Mouse (Mus musculus) embryonic facial prominence, embryonic 12.5 days (tissue): ENCODE measurements around the gene Crebbp. TPM values are rescaled to one million over a fixed set of nuclear protein-coding genes. Genes with fewer than 3 reads are reported as not detected.

Source experiments
- ATAC-seq: fragments of 200-750 bp; cut with Nextera tagmentation; 2 replicates; pipeline ENCODE4 v1.8.0; 2017; ENCODE audit not compliant: insufficient number of reproducible peaks, insufficient read depth, low FRiP score, low TSS enrichment
- H3K27ac ChIP-seq: fragments of 300-500 bp; sonication (generic); 2 replicates; pipeline ENCODE4 v1.5.1; 2016; ENCODE audit warnings: mild to moderate bottlenecking
- H3K27me3 ChIP-seq: fragments of 300-500 bp; sonication (generic); 2 replicates; pipeline ENCODE4 v1.6.1; 2016; ENCODE audit warnings: mild to moderate bottlenecking, moderate library complexity
- H3K36me3 ChIP-seq: fragments of 300-500 bp; sonication (generic); 2 replicates; pipeline ENCODE4 v1.6.1; 2016; ENCODE audit warnings: mild to moderate bottlenecking
- H3K4me1 ChIP-seq: fragments of 300-500 bp; sonication (generic); 2 replicates; pipeline ENCODE4 v1.6.1; 2016
- H3K4me2 ChIP-seq: fragments of 300-500 bp; sonication (generic); replicated peaks from 2 replicates; pipeline ENCODE4 v1.6.1; 2016; ENCODE audit warnings: mild to moderate bottlenecking, moderate library complexity
- H3K4me3 ChIP-seq: fragments of 300-500 bp; sonication (generic); 2 replicates; pipeline ENCODE4 v1.5.1; 2016; ENCODE audit warnings: mild to moderate bottlenecking
- H3K9ac ChIP-seq: fragments of 300-500 bp; sonication (generic); 2 replicates; pipeline ENCODE4 v1.6.1; 2016; ENCODE audit warnings: mild to moderate bottlenecking, moderate library complexity
- H3K9me3 ChIP-seq: fragments of 300-500 bp; sonication (generic); 2 replicates; pipeline ENCODE4 v1.6.1; 2016; ENCODE audit warnings: mild to moderate bottlenecking, moderate library complexity
- WGBS: fragments of 180-500 bp; shearing (Covaris S2); methylation state at CpG from one replicate; pipeline ENCODE4 v1.1.7; 2016; 5-methylcytosine and 5-hydroxymethylcytosine counted together
- microRNA-seq: library from miRNA; unstranded; fragments of <30 nt; microRNA quantifications from one replicate; pipeline ENCODE4, GENCODE M21; 2017
- polyA plus RNA-seq: library from polyadenylated mRNA; unstranded; fragments of >200 nt; fragmentation: Nextera tagmentation; extraction: Ambion mirVana; gene quantifications from 2 replicates; pipeline ENCODE4 v1.2.1, GENCODE M21; 2016

Crebbp gene
- polyA plus RNA-seq, 1 experiment from 2014 or later, result 42.2 TPM

- no peak overlapping the region for H3K9ac ChIP-seq
- 88% methylated on average over 5 of the region's 5 CpGs for WGBS
- H3K36me3 ChIP-seq, result peaks cover 62% of the 10 kb centered on the region
- no peaks in the 10 kb centered on the region for H3K9me3 ChIP-seq
- no peak for ATAC-seq
- H3K4me1 ChIP-seq, result no peaks in the 10 kb centered on the region
- no peak overlapping the region for H3K4me2 ChIP-seq
- no peaks in the 10 kb centered on the region for H3K27me3 ChIP-seq
- no peak overlapping the region for H3K4me3 ChIP-seq
- no peak overlapping the region for H3K27ac ChIP-seq
Observed at GRCm38 (mm10) chr16:4040206-4040605, 173.6 kb downstream of the Crebbp start.

- Histone ChIP-seq H3K36me3 (peaks cover 45% of the 10 kb centered on the region), H3K4me2 (no peak overlapping the region), H3K9me3 (no peaks in the 10 kb centered on the region), H3K4me1 (no peaks in the 10 kb centered on the region), H3K9ac (no peak overlapping the region), H3K4me3 (no peak overlapping the region), H3K27ac (no peak overlapping the region), H3K27me3 (no peaks in the 10 kb centered on the region)
- no peak for ATAC-seq
- WGBS, result 94% methylated on average over 7 of the region's 7 CpGs
Observed at GRCm38 (mm10) chr16:4037690-4038089, 176.1 kb downstream of the Crebbp start.

GRCm38 (mm10) chr16:4036807-4037206 lies 177.0 kb downstream of the Crebbp start, which contains the start of gene Dnase1:
Gene Dnase1, plus strand, starts transcription at chr16:4036942.
- H3K9ac ChIP-seq, result no peak within 1 kb of the TSS
- no peaks in the 10 kb centered on the region for H3K9me3 ChIP-seq
- no peak within 1 kb of the TSS for H3K4me2 ChIP-seq
- ATAC-seq, result no peak
- no peaks in the 10 kb centered on the region for H3K27me3 ChIP-seq
- H3K4me1 ChIP-seq, result no peaks in the 10 kb centered on the region
- 92% methylated on average over 5 of the region's 5 CpGs for WGBS
- H3K36me3 ChIP-seq, result peaks cover 41% of the 10 kb centered on the region
- H3K4me3 ChIP-seq, result no peak within 1 kb of the TSS
- H3K27ac ChIP-seq, result no peak within 1 kb of the TSS

GRCm38 (mm10) chr16:4035575-4035974 lies 178.2 kb downstream of the Crebbp start:
- H3K9me3 ChIP-seq, result no peaks in the 10 kb centered on the region
- H3K27ac ChIP-seq, result no peak overlapping the region
- no peak overlapping the region for H3K4me3 ChIP-seq
- H3K27me3 ChIP-seq, result no peaks in the 10 kb centered on the region
- H3K4me2 ChIP-seq, result no peak overlapping the region
- H3K9ac ChIP-seq, result no peak overlapping the region
- H3K4me1 ChIP-seq, result no peaks in the 10 kb centered on the region
- ATAC-seq, result no peak
- 78% methylated on average over 2 of the region's 2 CpGs for WGBS
- H3K36me3 ChIP-seq, result peaks cover 33% of the 10 kb centered on the region

- Histone ChIP-seq H3K27ac (no peak overlapping the region), H3K4me2 (no peak overlapping the region), H3K27me3 (no peaks in the 10 kb centered on the region), H3K9ac (no peak overlapping the region), H3K4me1 (no peaks in the 10 kb centered on the region), H3K36me3 (peaks cover 24% of the 10 kb centered on the region), H3K4me3 (no peak overlapping the region), H3K9me3 (no peaks in the 10 kb centered on the region)
- ATAC-seq, result no peak
- 85% methylated on average over 3 of the region's 3 CpGs for WGBS
Observed at GRCm38 (mm10) chr16:4034476-4034875, 179.3 kb downstream of the Crebbp start.

GRCm38 (mm10) chr16:4033971-4034370 lies 179.8 kb downstream of the Crebbp start:
- 78% methylated on average over 5 of the region's 5 CpGs for WGBS
- no peak overlapping the region for H3K27ac ChIP-seq
- H3K9me3 ChIP-seq, result no peaks in the 10 kb centered on the region
- H3K4me2 ChIP-seq, result no peak overlapping the region
- peaks cover 19% of the 10 kb centered on the region for H3K36me3 ChIP-seq
- no peaks in the 10 kb centered on the region for H3K4me1 ChIP-seq
- no peak overlapping the region for H3K4me3 ChIP-seq
- H3K27me3 ChIP-seq, result no peaks in the 10 kb centered on the region
- no peak overlapping the region for H3K9ac ChIP-seq
- ATAC-seq, result no peak

- Histone ChIP-seq H3K4me2 (no peak overlapping the region), H3K27ac (no peak overlapping the region), H3K9me3 (no peaks in the 10 kb centered on the region), H3K36me3 (peaks cover 2% of the 10 kb centered on the region), H3K4me3 (no peak overlapping the region), H3K9ac (no peak overlapping the region), H3K27me3 (no peaks in the 10 kb centered on the region), H3K4me1 (no peaks in the 10 kb centered on the region)
- WGBS, result 87% methylated on average over 6 of the region's 6 CpGs
- no peak for ATAC-seq
Observed at GRCm38 (mm10) chr16:4032341-4032748, 181.5 kb downstream of the Crebbp start.

- WGBS, result 37% methylated on average over 4 of the region's 6 CpGs
- Histone ChIP-seq H3K27ac (no peak overlapping the region), H3K36me3 (no peaks in the 10 kb centered on the region), H3K4me3 (no peak overlapping the region), H3K27me3 (no peaks in the 10 kb centered on the region), H3K4me2 (no peak overlapping the region), H3K9me3 (no peaks in the 10 kb centered on the region), H3K4me1 (no peaks in the 10 kb centered on the region), H3K9ac (no peak overlapping the region)
- no peak for ATAC-seq
Observed at GRCm38 (mm10) chr16:4031441-4032274, 182.1 kb downstream of the Crebbp start.

Small RNA genes within 50 kb of the gene (microRNA-seq; reads per million reads assigned to microRNA genes)
- gene Gm23413, result not detected

Other genes with a start within 250 kb of the Crebbp start
- 0.79 and 0.99 TPM in 2 replicates for gene Nlrc3, start 237.4 kb downstream of the Crebbp start, polyA plus RNA-seq
- 25.0 and 26.9 TPM in 2 replicates for gene Slx4, start 210.2 kb downstream of the Crebbp start, polyA plus RNA-seq
- gene Dnase1, start 177.1 kb downstream of the Crebbp start, polyA plus RNA-seq, result 6.1 and 6.9 TPM in 2 replicates
- gene Trap1, start 136.2 kb downstream of the Crebbp start, polyA plus RNA-seq, result 77.9 and 83.8 TPM in 2 replicates
- 1.5 and 2.2 TPM in 2 replicates for gene Adcy9, start 206.5 kb upstream of the Crebbp start, polyA plus RNA-seq